Mouse (Mus musculus) kidney, adult 2 months (tissue): ENCODE measurements around the gene 6030458C11Rik. TPM values are rescaled to one million over a fixed set of nuclear protein-coding genes. Genes with fewer than 3 reads are reported as not detected.

Experiments
- DNase-seq: peaks from one replicate; pipeline ENCODE4 v3.0.0; 2021
- H3K27ac ChIP-seq: fragments of 200-500 bp; 2 replicates; pipeline ENCODE4 v1.5.1; 2012; ENCODE audit warnings: low read depth, low read length, control low read depth, inconsistent platforms; ENCODE audit not compliant: insufficient read depth
- H3K27me3 ChIP-seq: fragments of 200-500 bp; replicated peaks from 2 replicates; pipeline ENCODE4 v1.6.1; 2012; ENCODE audit warnings: mild to moderate bottlenecking, moderate library complexity, low read length, inconsistent platforms; ENCODE audit not compliant: control insufficient read depth, insufficient read depth
- H3K36me3 ChIP-seq: fragments of 200-500 bp; 2 replicates; pipeline ENCODE4 v1.6.1; 2012; ENCODE audit warnings: mild to moderate bottlenecking, moderate library complexity, low read length, inconsistent platforms; ENCODE audit not compliant: control insufficient read depth, insufficient read depth
- H3K4me1 ChIP-seq: fragments of 200-500 bp; 2 replicates; pipeline ENCODE4 v1.6.1; 2011; ENCODE audit warnings: low read length; ENCODE audit not compliant: control insufficient read depth, insufficient read depth
- H3K4me3 ChIP-seq: fragments of 200-500 bp; 2 replicates; pipeline ENCODE4 v1.5.1; 2011; ENCODE audit warnings: mild to moderate bottlenecking, low read depth, low read length, control low read depth; ENCODE audit not compliant: insufficient read depth
- CTCF ChIP-seq: fragments of 200-500 bp; conservative IDR thresholded peaks from 2 replicates; pipeline ENCODE4 v1.5.1; 2011; ENCODE audit warnings: low read depth, mild to moderate bottlenecking, control low read depth, low read length, moderate library complexity, mixed read lengths; ENCODE audit not compliant: insufficient read depth, insufficient read length
- POLR2A ChIP-seq: fragments of 200-500 bp; IDR thresholded peaks from one replicate; pipeline ENCODE4 v1.6.1; 2011; ENCODE audit warnings: low read depth, low read length, control low read depth
- WGBS: fragments of 180-500 bp; shearing (Covaris S2); methylation state at CpG from one replicate; pipeline ENCODE4 v1.1.7; 2018; 5-methylcytosine and 5-hydroxymethylcytosine counted together
- polyA plus RNA-seq: library from polyadenylated mRNA; depleted of rRNA; stranded (reverse); fragments of >200 nt; gene quantifications from 2 replicates; pipeline ENCODE4 v1.2.3, GENCODE M21; 2012; rRNA removed

The 6030458C11Rik gene
- polyA plus RNA-seq, result 6.9 and 7.8 TPM in 2 replicates

- Histone ChIP-seq H3K36me3 (no peaks in the 10 kb centered on the region; the same call in 1 of the 2 replicates), H3K4me3 (peak within 1 kb of the TSS; percentile 92), H3K27ac (0 out of 2 replicates have a peak within 1 kb of the TSS, but pooled peaks have one; percentile 29), H3K4me1 (peaks cover 4% of the 10 kb centered on the region; the same call in 1 of the 2 replicates), H3K27me3 (no peaks in the 10 kb centered on the region)
- whole genome bisulfite sequencing, result under 1% methylated on average over 67 of the region's 67 CpGs
- TF ChIP-seq CTCF (no peak), POLR2A (peak; percentile 11)
- DNase-seq, result peak; percentile 100
Observed at GRCm38 (mm10) chr15:12824197-12824952, at the start of gene 6030458C11Rik, which contains the start of gene Drosha. TSS of gene 6030458C11Rik (minus strand) at chr15:12824649. TSS of gene Drosha (plus strand) at chr15:12824815.

DNA sequence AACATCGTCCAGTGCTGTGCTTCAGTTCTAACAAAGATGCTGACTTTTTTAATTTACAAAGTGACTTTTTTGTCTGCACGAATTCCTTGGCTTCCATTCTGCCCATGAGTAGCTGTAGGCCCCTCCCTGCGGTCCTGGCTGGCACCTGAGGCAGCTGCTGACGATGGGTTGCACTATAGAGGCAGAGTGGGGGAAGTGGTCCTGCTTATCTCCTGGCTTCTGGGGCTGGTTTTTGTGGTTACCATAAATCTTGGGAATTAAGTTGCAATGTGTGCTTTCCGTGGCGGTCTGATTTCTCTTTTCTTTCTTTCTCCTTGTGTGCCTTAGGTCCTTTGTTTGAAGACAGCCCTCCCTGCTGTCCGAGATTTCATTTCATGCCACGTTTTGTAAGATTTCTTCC is 42.8 kb upstream of the 6030458C11Rik start:
- Histone ChIP-seq H3K4me1 (no peaks in the 10 kb centered on the region), H3K27ac (no peak overlapping the region), H3K36me3 (no peaks in the 10 kb centered on the region), H3K27me3 (no peaks in the 10 kb centered on the region), H3K4me3 (no peak overlapping the region)
- TF ChIP-seq POLR2A (no peak), CTCF (no peak)
- DNase-seq, result no peak
- WGBS, result 62% methylated on average over 8 of the region's 8 CpGs

DNA sequence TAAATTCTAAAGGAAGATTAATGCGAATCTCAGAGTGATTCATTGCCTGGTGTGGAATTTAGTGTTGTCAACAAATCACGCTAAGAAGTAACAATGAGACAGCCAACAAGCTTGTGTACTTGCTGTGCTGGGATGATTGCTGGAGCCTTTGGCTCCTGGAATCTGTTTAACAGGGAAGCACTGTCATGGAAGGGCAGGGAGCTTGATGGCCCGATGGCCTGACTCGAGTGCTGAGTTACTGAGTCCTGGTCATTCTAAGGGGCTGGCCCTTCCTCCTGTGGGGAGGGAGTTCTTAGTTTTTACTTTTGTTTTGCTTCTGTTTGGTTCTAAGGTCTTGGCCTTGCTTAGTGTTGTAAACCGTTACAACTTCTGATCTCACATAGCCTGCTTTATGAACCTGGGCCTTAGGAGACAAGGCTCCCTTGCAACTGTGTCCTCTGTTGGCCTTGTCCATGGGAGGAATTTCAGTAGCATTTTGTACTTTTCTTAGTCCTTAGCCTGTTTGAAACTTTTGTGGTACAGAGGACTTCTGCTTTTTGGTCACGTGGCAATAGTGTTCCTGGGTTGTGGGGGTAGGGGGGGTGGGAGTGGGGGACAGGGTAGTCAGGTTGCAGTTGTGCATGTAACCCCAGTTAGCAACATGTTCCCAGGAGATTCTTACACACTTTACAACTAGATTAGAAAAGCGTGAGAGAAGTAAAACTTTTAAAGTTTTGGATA is 41.3 kb upstream of the 6030458C11Rik start:
- TF ChIP-seq POLR2A (no peak), CTCF (no peak)
- no peak for DNase-seq

GRCm38 (mm10) chr15:12863669-12864068 is 39.2 kb upstream of the 6030458C11Rik start:
- no peak for TF ChIP-seq CTCF
- no peak for TF ChIP-seq POLR2A
- 50% methylated on average over 1 of the region's 1 CpGs for WGBS
- DNase-seq, result no peak
- H3K36me3 ChIP-seq, result peaks cover 2% of the 10 kb centered on the region
- H3K27ac ChIP-seq, result no peak overlapping the region
- no peak overlapping the region for H3K4me3 ChIP-seq
- no peaks in the 10 kb centered on the region for H3K27me3 ChIP-seq
- no peaks in the 10 kb centered on the region for H3K4me1 ChIP-seq

More for the DNA sequence above, 41.3 kb upstream of the 6030458C11Rik start:
- no peak overlapping the region for H3K4me3 ChIP-seq
- peaks cover 2% of the 10 kb centered on the region for H3K36me3 ChIP-seq
- H3K27me3 ChIP-seq, result no peaks in the 10 kb centered on the region
- no peak overlapping the region for H3K27ac ChIP-seq
- 77% methylated on average over 7 of the region's 7 CpGs for WGBS
- no peaks in the 10 kb centered on the region for H3K4me1 ChIP-seq

DNA sequence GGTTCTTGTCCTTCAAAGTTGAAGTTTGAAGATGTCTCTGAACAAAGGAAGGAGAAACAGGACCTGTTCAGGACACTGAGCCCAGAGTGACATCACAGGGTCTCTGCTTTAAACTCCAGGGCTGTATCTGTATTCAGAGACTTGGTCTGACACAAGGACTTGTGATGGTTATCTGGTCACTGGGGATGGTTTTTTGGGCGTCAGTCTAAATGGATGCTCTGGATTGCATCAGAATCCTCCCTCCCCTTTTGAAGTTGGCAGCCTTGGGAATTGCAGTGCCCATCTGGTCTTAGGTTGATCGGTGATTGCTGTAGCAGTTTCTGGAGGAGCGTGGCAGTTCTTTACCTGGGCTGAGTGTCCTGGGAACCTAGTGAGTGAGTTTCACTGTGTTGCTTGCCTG is 37.6 kb upstream of the 6030458C11Rik start:
- WGBS, result 89% methylated on average over 3 of the region's 3 CpGs
- Histone ChIP-seq H3K36me3 (peaks cover 2% of the 10 kb centered on the region), H3K27me3 (no peaks in the 10 kb centered on the region), H3K27ac (no peak overlapping the region), H3K4me1 (no peaks in the 10 kb centered on the region), H3K4me3 (no peak overlapping the region)
- TF ChIP-seq POLR2A (no peak), CTCF (no peak)
- DNase-seq, result no peak

DNA sequence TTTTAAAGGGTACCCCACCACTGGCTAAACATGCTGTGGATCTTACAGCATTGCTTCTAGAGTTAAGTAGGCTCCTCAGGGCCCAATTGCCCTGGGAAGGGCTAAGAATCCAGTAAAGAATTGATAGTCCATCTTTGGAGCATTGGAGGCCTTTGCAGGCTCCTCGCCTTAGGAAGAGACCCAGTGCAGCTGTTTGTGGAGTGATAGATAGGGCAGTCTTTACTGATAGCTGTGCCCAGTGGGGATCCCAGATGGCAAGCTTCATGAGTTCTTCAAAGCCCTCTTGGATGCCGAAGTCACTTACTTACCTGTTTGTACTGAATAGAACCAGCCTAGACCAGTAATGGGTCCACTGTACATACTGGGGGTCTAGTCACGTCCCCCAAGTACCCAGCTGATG is 34.2 kb upstream of the 6030458C11Rik start:
- 90% methylated on average over 3 of the region's 3 CpGs for WGBS
- TF ChIP-seq POLR2A (no peak), CTCF (no peak)
- Histone ChIP-seq H3K4me3 (no peak overlapping the region), H3K27me3 (no peaks in the 10 kb centered on the region), H3K27ac (no peak overlapping the region), H3K4me1 (no peaks in the 10 kb centered on the region), H3K36me3 (peaks cover 2% of the 10 kb centered on the region)
- no peak for DNase-seq
